Mouse (Mus musculus) spleen, postnatal 14 days (tissue): ENCODE measurements around the gene Pirb.
"Not testable (repeated sequence)": the region's sequence is repeated elsewhere in the genome, so short reads cannot be mapped to it uniquely, and the experiment has no call there.

ENCODE experiments used
- DNase-seq, 2 experiments: peaks; one replicate each; pipeline ENCODE4 v3.0.0; 2021 to 2022; ENCODE audit warnings: low spot score in 2 of 2

Gene Pirb

GRCm38 (mm10) chr7:3720268-3720667, at the start of gene Pirb:
TSS of gene Pirb (minus strand) at chr7:3720391.
- DNase-seq, result not testable (repeated sequence)

GRCm38 (mm10) chr7:3732675-3733074, 12.5 kb upstream of the Pirb start:
- not testable (repeated sequence) for DNase-seq

- not testable (repeated sequence) for DNase-seq
Observed at GRCm38 (mm10) chr7:3725459-3725858, 5.3 kb upstream of the Pirb start.

GRCm38 (mm10) chr7:3715249-3715648, 4.9 kb downstream of the Pirb start:
- DNase-seq, result no peak

- no peak for DNase-seq
Observed at GRCm38 (mm10) chr7:3712264-3712942, 7.8 kb downstream of the Pirb start.

- no peak for DNase-seq
Observed at GRCm38 (mm10) chr7:3709000-3709399, 11.2 kb downstream of the Pirb start.

GRCm38 (mm10) chr7:3708447-3708980, 11.7 kb downstream of the Pirb start:
- not testable (repeated sequence) for DNase-seq

- no peak for DNase-seq
Observed at GRCm38 (mm10) chr7:3707568-3708413, 12.4 kb downstream of the Pirb start.

- no peak for DNase-seq
Observed at GRCm38 (mm10) chr7:3707027-3707426, 13.2 kb downstream of the Pirb start.

GRCm38 (mm10) chr7:3706343-3706934, 13.8 kb downstream of the Pirb start:
- no peak for DNase-seq

GRCm38 (mm10) chr7:3705911-3706310, 14.3 kb downstream of the Pirb start:
- DNase-seq, result no peak

- DNase-seq, result not testable (repeated sequence)
Observed at GRCm38 (mm10) chr7:3705461-3705860, 14.7 kb downstream of the Pirb start.

- DNase-seq, result no peak
Observed at GRCm38 (mm10) chr7:3704475-3704874, 15.7 kb downstream of the Pirb start.

- peak; percentile 92 to 95 for DNase-seq
Observed at GRCm38 (mm10) chr7:3703879-3704441, 16.2 kb downstream of the Pirb start, which contains the start of gene Rps9. TSS of gene Rps9 (plus strand) at chr7:3703993.

- no peak for DNase-seq
Observed at GRCm38 (mm10) chr7:3703148-3703878, 16.9 kb downstream of the Pirb start.

GRCm38 (mm10) chr7:3698471-3698870, 21.7 kb downstream of the Pirb start:
- DNase-seq, result no peak

- not testable (repeated sequence) for DNase-seq
Observed at GRCm38 (mm10) chr7:3694949-3695305, 25.3 kb downstream of the Pirb start.

- peak in 1 of 2 experiments; percentile 33 for DNase-seq
Observed at GRCm38 (mm10) chr7:3694076-3694948, 25.9 kb downstream of the Pirb start.

GRCm38 (mm10) chr7:3693809-3694075, 26.4 kb downstream of the Pirb start:
- DNase-seq, result no peak

- peak; percentile 93 for DNase-seq
Observed at GRCm38 (mm10) chr7:3692987-3693808, 27.0 kb downstream of the Pirb start, which contains the start of gene Mboat7. TSS of gene Mboat7 (minus strand) at chr7:3693523.
